Mouse (Mus musculus): Measurements from ENCODE around the gene Heca. TPM values are rescaled to one million over a fixed set of nuclear protein-coding genes. Genes with fewer than 3 reads are reported as not detected.
A peak's percentile ranks its signal among the peaks of the same experiment; 100 is the strongest.
"Not testable (repeated sequence)": the region's sequence is repeated elsewhere in the genome, so short reads cannot be mapped to it uniquely, and the experiment has no call there.

Gene Heca
- total RNA-seq (2014; fragmentation: Nextera tagmentation) = 12.5 and 30.4 TPM in 2 replicates
- total RNA-seq (2017) = 26.3 and 27.8 TPM in 2 replicates

DNA sequence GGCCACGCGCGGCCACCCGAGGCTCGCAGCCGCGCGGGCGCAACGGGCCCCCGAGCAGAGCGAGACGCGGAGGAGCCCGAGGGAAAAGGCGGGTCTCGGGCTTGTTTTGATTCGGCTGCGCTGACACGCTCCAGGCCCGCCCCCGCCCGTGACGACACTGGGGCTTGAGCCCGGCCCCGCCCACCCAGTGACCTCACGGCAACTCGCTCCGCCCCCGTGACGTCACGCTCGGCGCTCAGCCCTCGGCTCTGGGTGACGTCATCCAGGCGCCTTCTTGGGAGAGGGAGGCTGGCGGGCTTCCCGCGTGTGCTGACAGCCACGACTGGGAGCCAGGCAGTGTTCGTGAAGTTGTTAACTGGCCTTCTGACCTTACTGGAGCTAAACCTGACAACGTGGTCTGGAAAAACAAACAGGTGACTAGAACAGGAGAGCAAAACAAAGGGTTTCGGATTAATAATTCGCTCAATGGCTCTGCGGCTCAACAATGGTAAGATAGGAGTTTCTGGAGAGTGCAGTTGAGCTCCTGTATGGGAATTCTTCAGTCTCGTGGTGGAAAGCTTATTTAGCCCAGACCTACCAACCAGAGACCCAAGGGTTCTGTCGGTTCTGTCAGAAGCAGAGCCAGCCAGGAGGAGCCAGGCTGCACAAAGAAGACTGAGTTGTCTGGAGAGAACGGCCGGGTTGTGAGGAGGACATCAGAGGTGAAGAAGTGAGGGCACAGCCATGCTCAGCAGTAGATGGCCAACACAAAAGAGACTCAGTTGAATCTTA, at the start of gene Heca:
Gene Heca (minus strand): TSS at position 108 of the 771 bp plus-strand sequence.
- peak; percentile 78 for ATAC-seq (replicated peaks; ENCODE audit: low FRiP score, low TSS enrichment, poor library complexity, severe bottlenecking)

GRCm38 (mm10) chr10:17990576-17990975, 42.7 kb upstream of the Heca start:
- no peak for ATAC-seq (replicated peaks; ENCODE audit: low FRiP score, low TSS enrichment, poor library complexity, severe bottlenecking)

DNA sequence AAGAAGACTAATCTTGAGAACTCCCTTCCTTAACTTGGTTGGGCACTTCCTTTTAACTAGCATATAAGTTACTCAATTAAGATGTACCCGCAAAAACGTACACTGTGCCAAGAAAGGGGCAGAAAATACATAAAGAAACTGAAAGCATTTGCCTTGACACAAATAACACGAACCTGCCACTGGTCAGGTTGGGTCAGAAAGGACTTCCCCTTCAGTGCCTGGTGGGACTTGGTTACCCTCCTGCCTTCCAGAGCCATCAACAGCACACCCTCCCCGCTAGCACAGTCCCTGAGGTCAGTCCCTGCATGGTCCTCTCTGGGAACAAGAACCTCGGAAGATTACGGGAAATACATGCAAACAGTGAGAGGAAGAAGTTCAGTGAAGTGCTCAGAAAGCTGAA, 41.3 kb upstream of the Heca start:
- peak; percentile 59 for ATAC-seq (replicated peaks; ENCODE audit: low FRiP score, low TSS enrichment, poor library complexity, severe bottlenecking)

DNA sequence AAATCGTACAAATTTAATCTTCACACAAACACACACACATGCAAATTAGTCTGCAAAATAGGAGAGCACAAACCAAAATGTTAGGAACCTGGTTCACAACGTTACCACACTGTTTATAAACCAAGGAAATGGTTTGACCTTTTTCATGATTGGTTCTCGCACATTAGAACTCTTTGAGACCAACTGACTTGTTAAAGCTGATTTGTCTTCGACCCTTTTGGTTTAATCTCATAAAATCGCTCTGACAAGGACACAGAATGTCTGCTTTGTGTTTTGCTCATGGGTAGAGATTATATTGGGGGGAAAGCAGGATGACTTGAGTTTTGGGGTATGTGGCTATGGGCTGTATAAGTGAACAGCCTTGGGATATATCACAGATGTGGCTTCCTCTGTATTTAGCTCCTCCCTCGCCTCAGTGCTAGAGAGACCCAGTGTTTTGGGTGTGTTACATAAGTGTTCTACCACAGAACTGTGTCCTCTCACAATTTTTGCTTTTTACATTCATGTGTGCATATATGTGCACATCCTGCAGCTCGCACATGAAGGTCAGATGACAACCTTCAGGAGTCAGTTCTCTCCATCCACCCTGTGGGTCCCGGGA, 40.1 kb upstream of the Heca start:
- peak; percentile 18; the same call in 1 of the 2 replicates for ATAC-seq (replicated peaks; ENCODE audit: low FRiP score, low TSS enrichment, poor library complexity, severe bottlenecking)

GRCm38 (mm10) chr10:17983313-17983712, 35.4 kb upstream of the Heca start:
- peak; percentile 86 for ATAC-seq (replicated peaks; ENCODE audit: low FRiP score, low TSS enrichment, poor library complexity, severe bottlenecking)

DNA sequence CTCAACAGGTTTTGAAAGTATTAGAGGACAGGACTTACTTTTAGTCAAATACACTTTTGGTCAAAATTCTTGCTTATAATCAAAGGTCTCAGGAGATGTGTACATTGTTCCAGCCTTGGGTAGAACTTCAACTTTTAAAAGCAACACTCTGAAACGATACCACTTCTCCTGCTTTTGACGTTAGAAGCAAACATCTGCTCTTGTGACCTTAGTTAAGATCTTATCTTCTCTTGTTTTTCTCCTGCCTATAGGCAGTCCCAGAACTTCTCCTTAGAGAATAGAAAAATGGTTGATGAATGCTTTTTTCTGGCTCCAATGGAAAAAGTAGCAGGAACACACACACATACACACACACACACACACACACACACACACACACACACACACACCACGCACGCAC, 18.2 kb upstream of the Heca start:
- ATAC-seq (replicated peaks; ENCODE audit: low FRiP score, low TSS enrichment, poor library complexity, severe bottlenecking) = no peak

GRCm38 (mm10) chr10:17950761-17951160, 2.9 kb upstream of the Heca start:
- no peak for ATAC-seq (replicated peaks; ENCODE audit: low FRiP score, low TSS enrichment, poor library complexity, severe bottlenecking)

DNA sequence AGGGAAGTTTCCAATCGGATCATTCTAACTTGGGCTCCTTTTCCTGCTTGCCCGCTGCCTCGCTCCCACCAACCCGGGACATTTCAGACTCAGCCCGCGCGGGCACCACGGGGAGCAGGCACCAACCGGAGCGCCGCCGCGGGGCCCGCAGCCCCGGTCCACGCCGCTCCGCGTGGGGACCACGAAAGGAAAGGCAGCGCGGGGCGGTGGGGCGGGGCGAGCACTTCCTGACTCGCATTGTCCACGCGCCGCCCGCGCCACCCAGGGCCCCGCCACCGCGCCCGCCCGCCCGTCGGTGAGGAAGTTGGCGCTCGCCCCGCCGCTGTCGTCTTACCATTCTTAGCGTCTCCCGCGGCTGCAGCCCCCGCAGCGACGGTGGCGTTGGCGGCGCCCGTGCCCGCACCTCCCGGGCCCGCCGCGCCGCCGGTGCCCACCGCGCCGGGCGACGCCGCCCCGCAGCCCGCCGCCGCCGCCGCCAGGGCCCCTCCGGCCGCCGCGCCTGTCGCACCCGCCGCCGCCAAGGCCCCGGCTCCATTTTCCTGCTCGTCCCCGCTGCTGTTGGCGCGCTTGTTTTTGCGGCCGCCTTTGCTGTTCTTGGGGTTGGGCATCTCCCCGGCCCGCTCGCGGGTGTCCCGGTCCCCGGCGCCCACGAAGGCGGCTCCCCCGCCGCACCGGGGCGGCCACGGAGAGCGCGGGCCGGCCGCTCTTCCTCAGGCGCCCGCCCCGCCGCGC, 526 bp downstream of the Heca start:
- ATAC-seq (replicated peaks; ENCODE audit: low FRiP score, low TSS enrichment, poor library complexity, severe bottlenecking) = peak; percentile 29

- ATAC-seq (replicated peaks; ENCODE audit: low FRiP score, low TSS enrichment, poor library complexity, severe bottlenecking) = not testable (repeated sequence)
Observed at GRCm38 (mm10) chr10:17946799-17947174, 1.1 kb downstream of the Heca start.

GRCm38 (mm10) chr10:17946046-17946445, 1.8 kb downstream of the Heca start:
- peak; percentile 78 for ATAC-seq (replicated peaks; ENCODE audit: low FRiP score, low TSS enrichment, poor library complexity, severe bottlenecking)

- ATAC-seq (replicated peaks; ENCODE audit: low FRiP score, low TSS enrichment, poor library complexity, severe bottlenecking) = no peak
Observed at GRCm38 (mm10) chr10:17933622-17934021, 14.2 kb downstream of the Heca start.

DNA sequence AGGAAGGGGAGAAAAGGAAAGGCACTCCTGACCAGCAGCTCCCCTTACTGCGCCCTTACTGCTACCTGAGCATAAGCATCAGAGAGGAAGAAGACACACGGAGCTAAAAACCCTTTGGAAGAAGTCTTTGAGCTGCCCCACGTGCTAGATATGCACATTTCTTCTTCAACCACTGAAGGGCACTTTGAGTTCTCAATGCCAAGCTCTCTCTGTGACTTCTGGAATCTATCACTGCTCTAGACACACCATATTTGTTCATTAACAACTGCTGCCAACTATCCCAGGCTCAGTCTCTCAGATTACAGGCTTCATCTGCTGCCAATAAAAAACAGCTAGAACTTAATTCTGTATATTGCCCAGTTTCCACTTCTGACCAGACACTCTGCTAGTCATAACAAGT, 15.7 kb downstream of the Heca start:
- ATAC-seq (replicated peaks; ENCODE audit: low FRiP score, low TSS enrichment, poor library complexity, severe bottlenecking) = 0 out of 2 replicates have a peak, but pooled peaks have one; percentile 22

DNA sequence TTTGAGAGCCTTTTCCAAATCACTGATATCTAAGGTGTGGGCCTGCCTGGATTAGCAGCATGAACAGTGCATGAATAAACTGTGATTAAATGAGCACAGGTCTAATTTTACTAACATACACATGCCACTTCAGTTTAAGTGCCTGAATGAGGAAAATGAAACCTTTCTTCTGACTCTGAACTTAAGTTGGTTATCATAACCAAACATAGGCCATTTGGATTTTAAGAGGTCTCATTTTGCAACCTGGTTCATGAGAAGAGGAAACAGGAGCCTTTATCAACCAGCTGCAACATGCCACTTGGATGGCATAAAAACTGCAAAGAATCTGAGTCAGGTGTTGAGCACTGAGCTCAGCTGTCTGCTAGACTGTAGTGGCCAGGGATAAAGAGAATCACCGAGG, 16.7 kb downstream of the Heca start:
- ATAC-seq (replicated peaks; ENCODE audit: low FRiP score, low TSS enrichment, poor library complexity, severe bottlenecking) = peak; percentile 67

DNA sequence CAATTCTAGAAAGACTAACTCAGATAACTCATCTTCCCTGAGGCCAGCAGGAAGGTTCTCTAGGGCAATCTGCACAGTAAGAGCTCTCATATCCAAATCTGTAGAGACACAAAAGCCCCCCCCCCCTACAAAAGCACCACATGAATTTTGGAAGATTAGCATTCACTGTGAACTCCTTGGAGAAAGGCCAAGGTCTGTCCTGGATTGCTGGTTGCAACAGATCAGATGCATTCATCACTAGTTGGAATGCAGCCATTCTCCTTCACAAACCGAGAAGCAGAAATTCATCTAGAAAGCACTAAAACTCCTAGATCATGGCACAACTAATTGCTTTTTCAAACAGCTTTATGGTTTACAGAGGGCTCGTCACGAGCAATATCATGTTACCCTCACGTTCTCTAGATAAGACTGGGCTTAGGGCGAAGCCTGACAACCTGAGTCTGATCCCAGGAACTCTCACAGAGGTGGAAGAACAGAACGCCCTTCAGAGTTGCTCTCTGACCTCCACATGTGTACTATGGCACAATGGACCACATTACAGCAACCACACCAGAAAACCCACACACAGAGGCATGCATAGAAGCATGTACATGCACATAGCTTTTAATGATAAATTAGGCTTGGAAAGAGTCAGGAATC, 17.3 kb downstream of the Heca start:
- ATAC-seq (replicated peaks; ENCODE audit: low FRiP score, low TSS enrichment, poor library complexity, severe bottlenecking) = peak; percentile 48

- ATAC-seq (replicated peaks; ENCODE audit: low FRiP score, low TSS enrichment, poor library complexity, severe bottlenecking) = no peak
Observed at GRCm38 (mm10) chr10:17925200-17925599, 22.7 kb downstream of the Heca start.

DNA sequence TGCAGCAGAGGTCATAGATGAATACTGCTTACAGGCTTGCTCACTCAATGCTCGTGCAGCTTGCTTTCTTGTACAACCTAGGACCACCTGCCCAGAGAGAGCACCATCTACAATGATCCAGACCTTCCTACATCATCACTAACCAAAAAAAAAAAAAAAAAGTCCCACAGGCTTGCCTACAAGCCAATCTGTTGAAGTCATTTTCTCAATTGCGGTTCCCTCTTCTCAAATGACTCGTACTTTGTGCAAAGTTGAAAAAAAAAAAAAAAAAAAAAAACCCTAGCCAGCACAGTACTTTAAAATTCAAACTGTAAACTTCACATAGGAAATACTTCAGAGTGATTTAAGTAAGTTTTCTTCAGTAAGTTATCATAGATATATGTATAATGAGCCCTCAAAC, 23.7 kb downstream of the Heca start:
- ATAC-seq (replicated peaks; ENCODE audit: low FRiP score, low TSS enrichment, poor library complexity, severe bottlenecking) = no peak

DNA sequence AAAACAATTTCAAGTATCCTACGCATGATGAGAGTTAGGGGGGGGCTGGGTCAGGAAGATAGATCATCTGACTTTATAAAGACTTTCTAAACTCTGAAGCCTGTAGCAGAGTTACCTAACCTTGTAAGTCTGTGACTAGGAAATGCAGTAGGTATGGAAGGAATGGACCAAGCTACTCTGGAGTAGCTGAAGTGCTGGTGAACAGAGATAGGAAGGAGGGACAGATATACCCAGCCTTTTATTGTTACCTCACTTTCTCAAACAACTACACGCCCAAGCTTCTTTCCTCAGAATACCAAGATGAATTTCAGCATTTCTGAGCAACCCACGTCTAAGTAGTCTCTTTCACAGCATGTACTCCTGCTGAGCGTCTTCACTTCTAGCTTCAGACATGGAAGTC, 26.5 kb downstream of the Heca start:
- ATAC-seq (replicated peaks; ENCODE audit: low FRiP score, low TSS enrichment, poor library complexity, severe bottlenecking) = peak; percentile 45

DNA sequence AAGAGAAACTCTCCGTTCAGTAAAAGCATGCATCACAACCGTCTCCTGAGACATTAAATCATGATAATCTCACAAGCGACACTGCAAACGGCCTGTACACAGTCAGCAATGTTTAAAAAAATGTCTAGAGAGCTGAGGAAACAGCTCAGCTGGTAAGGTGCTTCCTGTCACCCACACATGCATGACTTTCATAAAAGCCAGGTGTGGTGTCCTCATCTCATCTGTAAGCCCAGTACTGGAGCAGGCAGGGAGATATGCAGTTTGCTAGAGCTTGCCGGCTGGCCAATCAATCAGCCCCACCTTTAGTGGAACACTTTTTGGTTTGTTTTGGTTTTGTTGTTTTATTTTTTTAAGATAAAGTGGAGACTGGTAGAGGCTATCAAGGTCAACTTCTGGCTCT, 27.9 kb downstream of the Heca start:
- ATAC-seq (replicated peaks; ENCODE audit: low FRiP score, low TSS enrichment, poor library complexity, severe bottlenecking) = peak; percentile 89

GRCm38 (mm10) chr10:17919032-17919431, 28.8 kb downstream of the Heca start:
- no peak for ATAC-seq (replicated peaks; ENCODE audit: low FRiP score, low TSS enrichment, poor library complexity, severe bottlenecking)

GRCm38 (mm10) chr10:17908731-17909130, 39.1 kb downstream of the Heca start:
- ATAC-seq (replicated peaks; ENCODE audit: low FRiP score, low TSS enrichment, poor library complexity, severe bottlenecking) = no peak
